Mouse (Mus musculus): Measurements from ENCODE around the gene Flt4. TPM values are rescaled to one million over a fixed set of nuclear protein-coding genes. Genes with fewer than 3 reads are reported as not detected.

The Flt4 gene
- polyA plus RNA-seq, 1 experiment from 2014 or later, result 1.5 TPM

DNA sequence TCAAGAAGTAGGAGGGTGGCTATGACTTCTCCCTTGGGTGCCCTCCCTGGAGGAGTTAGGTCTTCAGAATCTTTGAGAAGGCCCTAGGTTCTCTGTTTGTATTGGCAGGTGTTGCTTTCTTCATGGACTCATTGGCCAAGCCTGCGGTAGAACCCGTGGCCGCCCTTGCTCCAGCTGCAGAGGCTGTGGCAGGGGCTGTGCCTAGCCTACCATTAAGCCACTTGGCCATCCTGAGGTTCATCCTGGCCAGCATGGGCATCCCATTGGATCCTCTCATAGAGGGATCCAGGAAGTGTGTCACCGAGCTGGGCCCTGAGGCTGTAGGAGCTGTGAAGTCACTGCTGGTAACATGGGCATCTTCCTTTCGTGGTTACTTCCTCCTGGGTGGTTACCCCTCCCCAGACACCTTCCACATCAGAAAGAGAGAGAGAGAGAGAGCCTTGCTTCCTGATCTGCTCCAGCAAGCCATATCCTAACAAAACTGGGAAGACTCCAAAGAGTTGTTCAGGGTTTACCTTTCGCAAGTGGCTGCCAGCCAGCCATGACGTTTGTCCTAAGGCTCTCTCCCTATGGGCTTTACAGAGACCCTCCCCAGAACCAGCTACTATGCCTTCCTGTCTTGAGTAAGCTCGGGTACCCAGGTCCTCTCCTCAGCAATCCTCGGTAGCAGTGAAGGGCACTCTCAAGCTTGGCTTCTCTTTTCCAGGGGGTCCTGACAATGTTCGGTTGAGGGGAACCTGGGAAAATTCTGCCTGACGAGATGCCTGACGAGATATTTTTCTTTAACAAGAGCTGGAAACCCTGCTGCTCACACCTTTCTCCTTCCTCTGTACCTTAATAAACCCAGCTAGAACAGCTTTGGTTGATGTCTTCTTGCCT is 55.4 kb downstream of the Flt4 start:
- no peak for ATAC-seq (ENCODE audit: low FRiP score)
- H3K4me2 ChIP-seq, result no peak overlapping the region
- WGBS, result 84% methylated on average over 12 of the region's 12 CpGs
- no peak overlapping the region for H3K9ac ChIP-seq
- no peak overlapping the region for H3K27ac ChIP-seq
- no peaks in the 10 kb centered on the region for H3K4me1 ChIP-seq (replicated peaks)
- no peak overlapping the region for H3K4me3 ChIP-seq
- peaks cover 11% of the 10 kb centered on the region for H3K36me3 ChIP-seq
- H3K27me3 ChIP-seq, result no peaks in the 10 kb centered on the region
- no peaks in the 10 kb centered on the region for H3K9me3 ChIP-seq

DNA sequence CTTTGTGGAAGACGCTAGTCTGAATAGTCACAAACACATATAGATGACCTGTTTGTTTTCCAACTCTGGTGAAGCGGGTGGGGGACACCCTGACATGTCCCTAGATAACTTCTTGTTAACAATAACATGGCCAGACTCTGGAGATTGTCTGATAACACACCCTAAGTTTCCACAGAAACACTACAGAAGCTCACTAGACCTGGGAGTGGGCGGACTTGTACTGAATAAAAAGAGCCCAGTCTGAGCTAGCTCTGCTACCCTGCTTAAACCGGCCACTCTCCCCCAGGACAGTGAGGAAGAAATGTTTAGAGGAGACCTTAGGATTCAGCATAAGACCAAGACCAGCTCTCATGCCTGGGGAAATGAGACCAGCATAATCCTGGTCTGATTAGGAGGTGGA is 56.4 kb downstream of the Flt4 start:
- no peaks in the 10 kb centered on the region for H3K9me3 ChIP-seq
- H3K4me3 ChIP-seq, result no peak overlapping the region
- no peak overlapping the region for H3K4me2 ChIP-seq
- H3K27ac ChIP-seq, result no peak overlapping the region
- H3K36me3 ChIP-seq, result peaks cover 14% of the 10 kb centered on the region
- no peaks in the 10 kb centered on the region for H3K4me1 ChIP-seq (replicated peaks)
- WGBS, result 88% methylated on average over 4 of the region's 4 CpGs
- no peaks in the 10 kb centered on the region for H3K27me3 ChIP-seq
- H3K9ac ChIP-seq, result no peak overlapping the region
- ATAC-seq (ENCODE audit: low FRiP score), result no peak; the same call in 1 of the 2 replicates

DNA sequence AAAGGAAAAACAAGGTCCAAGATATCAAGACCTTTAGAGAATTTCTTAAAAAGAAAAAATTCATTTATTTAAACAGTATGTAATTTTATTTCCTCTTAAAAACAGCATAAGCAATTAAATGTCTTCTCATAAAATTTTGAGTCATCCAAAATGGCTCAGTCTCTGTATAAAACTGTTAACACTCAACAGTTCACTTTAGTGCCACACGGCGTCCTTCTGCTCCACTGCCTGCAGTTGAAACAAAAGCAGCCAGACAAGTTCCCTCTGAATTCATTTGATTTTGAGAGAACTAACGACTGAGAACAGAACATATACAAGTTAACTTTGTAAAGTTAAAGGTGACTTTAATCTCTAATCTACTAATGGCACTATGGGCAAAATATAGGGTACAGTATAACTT is 64.4 kb downstream of the Flt4 start:
- ATAC-seq (ENCODE audit: low FRiP score), result no peak
- Histone ChIP-seq H3K4me3 (no peak overlapping the region), H3K4me1 (replicated peaks) (no peaks in the 10 kb centered on the region), H3K27ac (no peak overlapping the region), H3K27me3 (no peaks in the 10 kb centered on the region), H3K36me3 (peaks cover 50% of the 10 kb centered on the region), H3K9ac (no peak overlapping the region), H3K9me3 (no peaks in the 10 kb centered on the region), H3K4me2 (no peak overlapping the region)
- 81% methylated on average over 3 of the region's 3 CpGs for WGBS

DNA sequence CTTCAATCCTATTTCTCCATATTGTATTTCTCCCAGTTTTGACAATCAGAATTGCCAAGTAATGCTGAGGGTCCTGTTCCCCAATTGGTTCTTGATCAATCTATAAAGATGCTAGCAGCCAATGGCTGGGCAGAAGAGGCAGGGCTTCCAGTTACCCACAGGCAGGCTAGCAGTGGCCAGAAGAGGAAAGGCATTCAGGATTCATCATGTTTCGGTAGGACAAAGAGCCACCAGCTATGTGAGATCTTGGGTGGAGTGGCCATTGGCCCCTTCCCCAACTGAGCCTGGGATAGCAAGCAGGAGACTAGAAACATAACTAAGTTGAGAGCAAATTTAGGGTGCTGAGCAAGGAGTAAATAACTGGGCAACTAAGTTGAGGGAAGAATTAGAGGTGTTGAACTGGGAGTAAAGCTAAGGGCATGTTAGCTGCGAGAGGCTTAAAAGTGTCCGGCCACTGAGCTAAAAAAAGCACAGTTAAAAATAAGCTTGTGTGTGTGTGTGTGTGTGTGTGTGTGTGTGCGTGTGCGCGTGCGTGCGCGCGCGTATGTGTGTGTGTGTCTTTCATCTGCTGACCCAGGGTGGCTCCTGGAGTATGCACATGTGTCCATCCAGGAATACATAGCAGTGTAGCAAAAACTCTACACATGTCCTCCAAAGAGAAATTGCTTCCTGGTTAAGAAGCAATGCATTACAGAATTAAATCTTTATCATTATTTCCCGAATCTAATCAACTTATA is 75.3 kb downstream of the Flt4 start:
- 97% methylated on average over 12 of the region's 12 CpGs for WGBS

DNA sequence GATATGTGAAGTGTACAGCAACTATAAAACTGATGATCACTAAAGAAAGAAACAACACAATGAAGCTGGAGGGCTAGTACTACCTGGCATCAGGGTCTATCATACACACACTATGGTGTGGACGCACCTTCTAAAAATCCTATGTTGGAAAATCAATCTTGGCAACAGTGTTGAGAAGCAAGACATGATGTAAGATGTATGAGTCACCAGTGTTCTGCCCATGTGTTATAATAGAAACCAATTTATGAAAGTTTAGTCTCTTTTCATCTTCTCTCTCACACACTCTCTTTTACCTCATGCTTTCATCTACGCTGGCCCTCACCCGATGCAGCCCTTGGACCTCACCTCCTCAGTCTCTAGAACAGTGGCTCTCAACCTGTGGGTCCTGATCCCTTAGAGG is 86.0 kb downstream of the Flt4 start:
- H3K4me3 ChIP-seq, result no peak overlapping the region
- H3K9me3 ChIP-seq, result no peaks in the 10 kb centered on the region
- ATAC-seq (ENCODE audit: low FRiP score), result no peak
- peaks cover 15% of the 10 kb centered on the region for H3K4me1 ChIP-seq (replicated peaks)
- H3K36me3 ChIP-seq, result peaks cover 23% of the 10 kb centered on the region
- no peak overlapping the region for H3K27ac ChIP-seq
- 95% methylated on average over 3 of the region's 3 CpGs for WGBS
- H3K4me2 ChIP-seq, result no peak overlapping the region
- no peak overlapping the region for H3K9ac ChIP-seq
- H3K27me3 ChIP-seq, result no peaks in the 10 kb centered on the region

More for the DNA sequence above, 75.3 kb downstream of the Flt4 start:
- Histone ChIP-seq H3K27ac (no peak overlapping the region), H3K4me1 (replicated peaks) (no peaks in the 10 kb centered on the region), H3K27me3 (no peaks in the 10 kb centered on the region), H3K9ac (no peak overlapping the region), H3K36me3 (peaks cover 65% of the 10 kb centered on the region), H3K4me3 (no peak overlapping the region), H3K9me3 (no peaks in the 10 kb centered on the region), H3K4me2 (no peak overlapping the region)
- ATAC-seq (ENCODE audit: low FRiP score), result no peak

DNA sequence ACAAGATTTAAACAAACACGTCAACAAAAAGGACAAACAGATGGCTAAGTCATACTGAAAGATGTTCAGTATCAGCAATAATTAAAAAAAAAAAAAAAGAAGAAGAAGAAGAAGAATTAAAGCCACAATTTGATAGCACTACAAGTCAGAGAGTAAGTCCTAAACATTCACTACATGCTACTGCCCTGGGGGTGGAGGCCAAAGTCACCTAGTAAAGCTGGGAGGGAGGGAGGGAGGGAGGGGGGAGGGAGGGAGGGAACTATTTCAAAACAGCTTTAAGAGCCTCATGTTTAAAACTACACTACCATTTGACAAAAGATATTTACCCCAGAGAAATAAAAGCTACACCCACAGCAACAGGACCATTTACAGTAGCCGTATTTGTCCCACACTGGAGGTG is 86.6 kb downstream of the Flt4 start:
- no peak overlapping the region for H3K9ac ChIP-seq
- 88% methylated on average over 2 of the region's 2 CpGs for WGBS

DNA sequence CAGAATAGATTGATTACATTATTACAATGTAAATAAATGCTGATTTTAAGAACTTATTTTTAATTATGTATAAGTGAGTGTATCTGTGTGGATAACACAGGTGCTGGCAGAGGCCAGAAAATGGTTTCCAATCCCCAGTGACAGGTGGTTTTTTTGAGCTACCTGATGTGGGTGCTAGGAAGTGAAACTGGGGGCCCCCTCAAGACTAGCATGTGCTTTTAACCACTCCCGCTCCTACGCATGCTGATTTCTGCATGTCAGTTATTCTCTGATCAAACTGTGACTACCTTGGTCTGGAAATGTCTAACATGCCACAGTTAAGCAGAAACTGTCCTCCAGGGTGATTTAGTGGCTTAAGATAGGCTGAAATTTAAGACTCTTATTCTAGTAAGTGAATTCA is 87.4 kb downstream of the Flt4 start:
- H3K4me3 ChIP-seq, result no peak overlapping the region
- no peaks in the 10 kb centered on the region for H3K27me3 ChIP-seq
- H3K27ac ChIP-seq, result no peak overlapping the region
- no peak overlapping the region for H3K9ac ChIP-seq
- 96% methylated on average over 2 of the region's 2 CpGs for WGBS
- peaks cover 5% of the 10 kb centered on the region; the same call in 1 of the 2 replicates for H3K4me1 ChIP-seq (replicated peaks)
- no peak for ATAC-seq (ENCODE audit: low FRiP score)
- H3K36me3 ChIP-seq, result peaks cover 29% of the 10 kb centered on the region
- H3K4me2 ChIP-seq, result no peak overlapping the region
- no peaks in the 10 kb centered on the region for H3K9me3 ChIP-seq

More for the DNA sequence above, 86.6 kb downstream of the Flt4 start:
- no peak for ATAC-seq (ENCODE audit: low FRiP score)
- Histone ChIP-seq H3K4me1 (replicated peaks) (peaks cover 9% of the 10 kb centered on the region), H3K4me2 (no peak overlapping the region), H3K4me3 (no peak overlapping the region), H3K36me3 (peaks cover 23% of the 10 kb centered on the region), H3K9me3 (no peaks in the 10 kb centered on the region), H3K27me3 (no peaks in the 10 kb centered on the region), H3K27ac (no peak overlapping the region)

DNA sequence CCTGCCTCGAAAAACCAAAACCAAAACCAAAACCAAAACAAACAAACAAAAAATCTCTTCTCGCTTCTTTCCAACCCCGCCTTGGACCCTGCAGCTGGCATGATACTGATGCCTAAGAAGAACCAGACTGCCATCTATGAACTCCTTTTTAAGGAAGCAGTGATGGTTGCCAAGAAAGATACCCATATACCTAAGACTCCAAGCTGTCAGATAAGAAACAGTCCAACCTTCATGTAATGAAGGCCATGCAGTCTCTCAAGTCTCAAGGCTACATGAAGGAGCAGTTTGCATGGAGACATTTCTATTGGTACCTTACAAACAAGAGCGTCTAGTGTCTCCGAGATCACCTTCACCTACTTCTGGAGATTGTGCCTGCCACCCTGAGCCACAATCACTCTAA is 88.7 kb downstream of the Flt4 start:
- ATAC-seq (ENCODE audit: low FRiP score), result no peak
- 95% methylated on average over 5 of the region's 5 CpGs for WGBS

DNA sequence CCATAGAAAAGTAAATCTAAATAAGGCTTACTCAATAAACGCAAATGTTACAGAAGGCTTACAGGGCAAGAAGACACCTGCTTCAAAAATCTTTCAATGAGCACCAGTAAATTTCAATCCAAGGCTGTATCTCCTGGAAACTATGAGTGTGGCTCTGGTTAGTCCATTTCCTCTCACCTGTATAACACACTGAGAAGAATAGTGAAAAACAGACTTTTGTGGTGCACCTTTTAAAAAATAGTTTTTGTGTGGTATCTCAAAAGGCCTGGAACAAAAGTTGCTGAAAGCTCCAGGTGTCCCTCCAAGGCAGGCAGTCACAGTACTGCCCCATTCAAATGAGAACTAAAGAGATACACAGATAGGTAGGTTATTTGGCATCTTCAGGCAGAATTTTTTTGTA is 90.0 kb downstream of the Flt4 start:
- 96% methylated on average over 1 of the region's 1 CpGs for WGBS
- no peak overlapping the region for H3K4me3 ChIP-seq
- peaks cover 5% of the 10 kb centered on the region; the same call in 1 of the 2 replicates for H3K4me1 ChIP-seq (replicated peaks)
- H3K27ac ChIP-seq, result no peak overlapping the region
- H3K27me3 ChIP-seq, result no peaks in the 10 kb centered on the region
- no peaks in the 10 kb centered on the region for H3K9me3 ChIP-seq
- H3K9ac ChIP-seq, result no peak overlapping the region
- no peak overlapping the region for H3K4me2 ChIP-seq
- ATAC-seq (ENCODE audit: low FRiP score), result no peak
- H3K36me3 ChIP-seq, result peaks cover 34% of the 10 kb centered on the region

More for the DNA sequence above, 88.7 kb downstream of the Flt4 start:
- Histone ChIP-seq H3K27me3 (no peaks in the 10 kb centered on the region), H3K4me3 (no peak overlapping the region), H3K4me2 (no peak overlapping the region), H3K36me3 (peaks cover 33% of the 10 kb centered on the region), H3K27ac (no peak overlapping the region), H3K9ac (no peak overlapping the region), H3K4me1 (replicated peaks) (peaks cover 5% of the 10 kb centered on the region; the same call in 1 of the 2 replicates), H3K9me3 (no peaks in the 10 kb centered on the region)

DNA sequence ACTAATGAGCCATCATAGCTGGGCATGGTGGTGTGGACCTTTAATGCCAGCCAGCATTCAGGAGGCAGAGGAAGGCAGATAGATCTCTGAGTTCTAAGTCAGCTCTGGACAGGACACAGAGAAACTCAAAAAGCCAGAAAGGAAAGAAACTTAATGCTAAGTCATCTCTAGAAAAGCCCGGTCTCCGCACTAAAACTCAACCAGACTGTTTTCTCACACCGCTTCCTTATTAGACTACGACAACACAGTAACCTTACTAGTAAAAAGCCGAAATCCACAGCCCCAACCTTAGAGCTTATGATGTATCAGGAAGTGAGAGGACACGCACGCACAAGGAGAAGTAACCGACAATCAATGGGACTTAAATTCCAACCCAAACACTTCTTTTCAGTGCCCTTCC is 93.0 kb downstream of the Flt4 start:
- no peaks in the 10 kb centered on the region for H3K27me3 ChIP-seq
- H3K4me3 ChIP-seq, result no peak overlapping the region
- no peaks in the 10 kb centered on the region for H3K4me1 ChIP-seq (replicated peaks)
- WGBS, result 98% methylated on average over 8 of the region's 8 CpGs
- H3K9me3 ChIP-seq, result no peaks in the 10 kb centered on the region
- H3K4me2 ChIP-seq, result no peak overlapping the region
- H3K36me3 ChIP-seq, result peaks cover 58% of the 10 kb centered on the region
- ATAC-seq (ENCODE audit: low FRiP score), result no peak
- no peak overlapping the region for H3K27ac ChIP-seq
- H3K9ac ChIP-seq, result no peak overlapping the region
